Mouse (Mus musculus) regulatory T cell (primary cell): ENCODE results near the gene Prkag2.

Source experiments
- in situ Hi-C: fragments of 300-600 bp; cut with MboI, MseI; formaldehyde crosslinking; loops from one replicate; pipeline ENCODE4 v1.15.1; 2025; ENCODE audit warnings: high pct_unique_total_duplicates

Gene Prkag2

DNA sequence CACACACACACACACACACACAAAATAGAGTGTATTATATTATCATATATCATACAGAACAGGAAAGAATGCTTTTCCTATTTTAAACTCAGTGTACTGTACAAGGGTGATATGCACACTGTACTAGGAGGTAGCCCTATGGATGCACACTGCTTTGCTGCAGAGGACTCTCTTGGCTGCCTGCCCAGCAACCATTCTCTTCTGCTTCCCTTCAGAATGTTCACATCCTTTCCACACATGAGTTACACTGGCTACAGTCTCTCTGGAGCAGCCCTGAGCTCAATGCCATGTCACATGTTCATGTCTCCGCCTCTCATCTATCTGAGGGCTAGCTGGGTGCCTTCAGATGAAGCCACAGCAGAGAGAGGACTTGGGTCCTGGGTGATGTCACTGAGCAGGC is 181.3 kb downstream of the Prkag2 start:
- in situ Hi-C loops: no loop called here

DNA sequence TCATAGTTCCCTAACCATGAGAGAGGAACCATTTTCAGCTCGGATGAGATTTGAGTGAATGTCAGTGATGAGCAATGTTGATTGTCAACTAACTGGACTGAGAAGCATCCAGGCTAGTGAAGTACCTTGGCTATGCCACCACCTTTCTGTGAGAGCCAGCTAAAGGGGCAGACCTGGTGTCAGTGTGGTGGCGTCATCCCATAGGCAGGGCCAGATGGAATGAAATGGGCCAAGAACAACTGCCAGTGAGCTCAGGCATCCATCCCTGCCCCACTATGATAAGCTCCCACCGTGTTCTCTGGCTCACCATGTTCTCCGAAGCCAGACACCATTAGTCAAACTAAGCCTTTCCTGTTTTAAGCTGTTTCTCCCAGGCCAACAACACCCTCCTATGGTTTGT is 183.9 kb downstream of the Prkag2 start:
- in situ Hi-C loops: no loop called here

DNA sequence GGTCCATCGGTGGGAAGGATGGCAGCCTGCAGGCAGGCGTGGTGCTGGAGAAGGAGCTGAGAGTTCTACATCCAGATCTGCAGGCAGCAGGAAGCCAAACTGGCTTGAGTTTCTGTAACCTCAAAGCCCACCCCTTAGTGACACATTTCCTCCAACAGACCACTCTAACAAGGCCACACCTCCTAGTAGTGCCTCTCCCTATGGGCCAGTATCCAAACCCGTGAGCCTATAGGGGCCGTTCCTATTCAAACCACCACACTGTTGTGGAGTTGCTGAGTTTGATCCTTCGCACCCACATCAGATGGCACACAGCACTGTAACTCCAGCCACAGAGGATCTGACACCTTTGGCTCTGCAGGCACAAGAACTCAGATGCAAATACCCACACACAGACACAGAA is 185.3 kb downstream of the Prkag2 start:
- in situ Hi-C loops: no loop called here

DNA sequence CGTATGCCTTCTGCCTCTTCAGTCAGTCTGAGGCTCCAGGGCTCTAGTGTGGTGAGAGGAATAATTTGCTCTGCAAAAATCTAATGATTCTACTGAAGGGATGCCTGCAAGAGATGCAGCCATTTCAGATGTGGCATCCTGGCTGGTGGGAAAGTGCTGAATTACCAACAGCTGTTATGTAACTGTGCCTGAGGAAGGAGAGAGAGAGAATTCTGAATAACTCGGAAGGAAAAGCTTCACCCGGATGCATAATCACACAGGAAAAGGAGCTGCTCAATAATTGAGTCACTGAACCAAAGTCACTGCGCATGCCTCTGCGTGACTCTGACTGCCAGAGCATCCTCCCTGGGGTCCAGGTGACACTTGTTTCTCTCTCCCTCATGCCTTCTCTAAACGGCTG is 186.8 kb downstream of the Prkag2 start:
- in situ Hi-C loops: no loop called here

DNA sequence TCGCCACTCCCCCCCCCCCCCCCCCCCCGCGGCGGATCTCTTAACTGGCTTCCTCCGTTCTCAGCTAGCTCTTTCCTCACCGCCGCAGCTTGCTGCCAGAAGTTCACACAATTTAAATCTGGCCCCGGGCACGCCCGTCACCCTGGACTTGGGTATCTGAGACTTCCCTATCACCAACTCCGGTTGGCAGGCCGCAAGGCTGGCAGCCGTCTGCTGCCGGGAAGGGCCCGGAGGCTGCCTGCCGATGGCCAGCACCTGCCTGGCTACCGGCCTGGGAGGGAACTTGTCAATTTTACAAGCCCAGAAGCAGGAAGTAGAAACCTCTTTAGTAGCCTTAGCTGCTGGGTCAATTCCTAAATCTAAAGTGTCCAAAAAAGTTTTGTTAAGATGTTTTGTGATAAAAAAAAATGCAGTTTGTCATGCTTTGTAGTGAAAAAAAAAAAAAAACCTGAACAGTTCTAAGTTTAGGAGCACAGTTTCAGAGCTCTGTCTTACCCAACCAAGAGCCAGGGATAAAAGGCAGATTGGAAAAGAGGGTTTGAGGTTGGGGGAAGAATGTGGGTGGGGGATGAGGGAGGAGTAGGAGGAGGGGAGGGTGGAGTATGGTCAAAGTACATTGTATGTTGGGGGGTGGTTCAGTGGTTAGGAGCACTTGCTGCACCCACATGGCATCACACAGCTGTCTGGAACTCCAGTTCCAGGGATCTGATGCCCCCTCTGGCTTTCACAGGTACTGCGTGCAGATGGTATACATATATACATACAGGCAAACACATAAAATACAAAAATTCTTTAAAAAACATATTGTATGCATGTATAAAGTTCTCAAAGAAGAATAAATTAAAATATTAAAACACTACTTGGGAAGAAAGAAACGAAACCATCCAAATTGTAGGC is 191.4 kb downstream of the Prkag2 start:
- in situ Hi-C loops: no loop called here

DNA sequence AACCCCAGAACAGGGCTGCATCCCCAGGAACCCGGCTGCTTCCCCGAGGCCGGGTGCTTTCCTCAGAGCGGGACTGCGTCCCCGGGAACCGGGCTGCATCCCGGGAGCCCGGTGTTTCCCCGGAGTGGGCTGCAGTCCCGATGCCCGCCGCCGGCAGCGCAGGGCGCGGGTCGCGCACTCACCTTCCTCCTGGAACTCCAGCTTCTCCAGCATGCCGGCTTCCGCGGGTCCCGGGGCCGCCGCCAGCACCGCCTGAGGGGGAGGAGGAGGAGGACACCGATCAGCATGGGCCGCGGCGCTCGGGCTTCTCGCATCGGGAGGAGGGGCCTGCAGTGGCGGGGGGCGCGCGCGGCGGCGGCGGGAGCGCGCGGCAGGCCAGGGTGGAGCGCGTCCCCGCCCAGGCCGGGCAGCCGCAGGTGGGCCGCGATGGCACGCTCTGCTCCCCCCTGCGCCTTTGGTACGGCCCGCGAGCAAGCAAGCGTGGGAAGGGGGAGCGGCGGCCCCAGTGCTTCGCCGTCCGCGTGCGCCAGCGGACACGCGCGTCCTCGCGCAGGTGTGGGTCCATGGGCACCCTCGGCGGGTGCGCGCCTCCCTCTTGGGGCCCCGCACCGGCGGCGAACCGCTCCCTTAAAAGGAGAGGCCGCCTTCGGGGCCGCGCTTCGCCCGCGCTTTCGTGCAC is 192.2 kb downstream of the Prkag2 start:
- in situ Hi-C loops: no loop called here

DNA sequence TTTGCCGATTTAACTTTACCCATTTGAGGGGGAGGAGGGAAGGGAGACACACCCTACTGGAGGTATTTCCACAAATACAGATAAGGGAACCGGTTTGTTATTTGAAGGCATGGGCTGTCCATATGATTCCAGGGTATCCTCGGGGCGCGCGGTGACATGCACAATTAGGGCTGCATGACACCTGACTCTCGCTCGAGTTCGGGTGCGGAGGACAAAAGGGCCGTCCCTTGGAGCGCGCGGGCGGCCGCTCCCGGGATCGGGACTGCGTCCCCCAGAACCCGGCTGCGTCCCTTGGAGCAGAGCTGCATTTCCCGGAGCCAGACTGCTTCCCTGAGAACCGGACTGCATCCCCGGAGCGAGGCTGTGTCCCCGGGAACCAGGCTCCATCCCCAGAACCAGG is 192.7 kb downstream of the Prkag2 start:
- in situ Hi-C loops: no loop called here

DNA sequence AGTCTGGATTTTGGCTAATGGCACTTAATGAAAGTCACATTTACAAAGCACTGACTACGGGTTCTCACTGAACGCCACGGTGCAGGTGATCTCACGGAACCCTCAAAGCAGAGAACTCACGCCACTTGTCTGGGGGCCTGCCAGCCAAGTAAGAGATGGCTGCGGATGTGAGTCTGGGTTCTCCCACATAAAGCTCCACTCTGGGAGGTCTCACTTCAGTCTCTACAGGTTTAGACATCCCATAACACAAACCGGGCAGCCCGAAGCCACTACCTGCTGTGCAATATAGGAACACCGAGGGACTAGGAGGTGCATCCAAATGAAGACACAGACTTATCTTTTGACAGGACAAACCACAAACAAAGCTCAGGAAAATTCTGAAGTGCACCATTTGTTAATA is 193.6 kb downstream of the Prkag2 start:
- in situ Hi-C loops: no loop called here

DNA sequence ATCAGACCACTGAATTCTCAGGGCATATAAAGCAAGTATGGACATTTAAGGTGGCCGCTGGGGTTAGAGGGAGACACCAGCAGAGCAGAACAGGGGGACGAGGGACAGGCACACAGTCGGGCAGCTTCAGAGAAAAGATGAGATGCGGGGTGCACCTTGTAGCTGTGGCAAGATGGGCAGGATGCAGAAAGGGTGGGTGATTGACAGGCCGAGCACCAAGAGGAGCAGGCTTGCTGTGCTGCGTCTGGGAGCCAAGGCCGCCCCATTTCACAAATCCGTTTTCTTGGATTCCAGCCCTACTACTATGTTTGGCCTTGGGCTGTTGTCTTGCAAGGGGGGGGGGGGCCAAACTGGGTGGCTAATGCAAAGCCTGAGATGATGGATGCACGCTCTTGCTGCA is 195.5 kb downstream of the Prkag2 start:
- in situ Hi-C loops: no loop called here

DNA sequence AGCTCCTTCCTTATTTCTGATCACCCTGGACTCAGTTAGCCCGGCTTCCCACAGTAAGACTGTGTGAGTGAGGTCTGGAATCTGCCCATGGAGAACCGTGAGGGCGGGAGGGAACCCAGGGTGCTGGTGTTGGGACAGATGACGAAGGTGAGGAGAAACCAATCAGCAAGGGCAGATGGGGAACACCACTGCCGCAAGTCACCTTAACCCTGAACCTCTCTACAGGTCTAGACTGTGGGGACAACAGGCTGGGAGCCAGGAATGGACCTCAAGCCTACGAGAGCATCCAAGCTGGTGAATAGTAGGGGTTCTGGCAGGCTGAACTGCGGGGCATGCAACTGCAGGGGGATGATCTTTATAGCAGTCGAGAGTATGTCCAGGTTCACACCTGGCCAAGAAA is 196.0 kb downstream of the Prkag2 start:
- in situ Hi-C loops: no loop called here

DNA sequence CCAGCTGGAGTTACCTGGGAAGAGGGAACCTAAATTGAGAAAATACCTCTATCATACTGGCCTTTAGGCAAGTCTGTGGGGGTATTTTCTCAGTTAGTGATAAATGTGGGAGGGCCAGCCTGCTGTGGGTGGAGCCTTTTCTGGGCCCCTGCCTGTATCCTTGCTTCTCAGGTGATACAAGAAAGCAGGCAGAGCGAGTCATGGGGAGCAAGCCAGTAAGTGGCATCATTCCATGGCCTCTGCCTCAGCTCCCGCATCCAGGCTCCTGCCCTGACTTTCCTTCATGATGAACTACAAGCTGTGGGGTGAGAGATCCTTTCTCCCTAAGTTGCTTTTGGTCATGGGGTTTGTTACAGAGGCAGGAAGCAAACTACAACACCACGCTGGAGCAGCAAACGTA is 196.4 kb downstream of the Prkag2 start:
- in situ Hi-C loops: no loop called here

DNA sequence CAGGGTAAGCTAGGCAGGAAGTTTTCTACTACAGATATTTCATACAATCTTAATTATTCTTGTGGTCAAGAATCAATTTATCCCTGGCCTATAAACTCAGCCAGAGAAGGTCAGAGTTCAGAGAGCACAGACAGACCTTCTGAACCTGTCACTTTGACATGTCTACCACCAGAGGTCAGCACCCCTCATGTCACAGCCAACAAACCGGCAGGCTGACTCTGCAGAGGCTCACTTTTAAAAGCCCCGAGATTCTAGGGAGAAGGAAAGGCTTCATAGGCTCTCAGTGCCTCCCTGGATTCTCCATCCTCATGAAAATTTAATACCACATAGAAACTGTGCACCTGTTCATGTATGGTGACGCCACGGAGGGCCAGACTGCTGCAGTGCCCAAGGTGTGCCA is 197.6 kb downstream of the Prkag2 start:
- in situ Hi-C loops: no loop called here

DNA sequence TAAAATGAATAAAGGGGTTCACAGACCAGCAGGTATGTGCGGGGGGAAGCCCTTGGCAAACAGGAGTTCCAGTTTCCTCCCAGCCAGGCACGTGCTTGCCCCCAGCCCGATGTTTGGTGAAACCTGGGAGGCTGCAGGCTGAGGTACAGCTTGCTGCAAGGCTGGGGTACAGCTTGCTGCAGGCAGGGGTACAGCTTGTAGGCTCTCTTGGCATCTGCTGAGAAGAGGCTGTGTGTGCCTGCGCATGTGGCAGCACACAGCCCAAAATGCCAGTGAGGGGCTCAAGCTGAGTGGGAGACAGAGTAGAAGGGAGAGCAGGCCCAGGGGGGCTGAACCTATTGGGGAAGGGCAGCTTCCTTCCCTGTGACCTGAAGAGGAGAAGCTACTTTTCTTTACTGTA is 204.8 kb downstream of the Prkag2 start:
- in situ Hi-C loops: loop anchor here (5.0 kb wide), 1 partner anchor 72 kb away; no protein-coding TSS in a partner anchor

DNA sequence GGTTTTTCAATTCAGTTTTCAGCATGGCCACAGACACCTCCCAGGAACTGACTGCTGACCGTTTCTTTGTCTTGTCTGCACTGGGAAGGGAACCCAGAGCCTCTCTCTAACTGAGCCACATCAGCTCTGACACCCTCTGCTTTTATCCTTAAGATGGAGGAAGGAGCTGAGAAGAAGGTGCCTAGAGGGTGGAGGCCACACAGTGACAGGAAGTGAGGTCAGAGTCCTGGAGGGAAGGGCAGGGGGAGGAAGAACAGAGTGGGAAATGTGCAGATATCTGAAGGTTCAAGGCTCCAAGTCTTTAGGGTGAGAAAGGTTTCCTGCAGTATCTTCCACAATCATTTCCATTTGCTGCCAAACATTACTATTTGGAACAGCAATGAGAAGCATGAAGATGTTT is 205.6 kb downstream of the Prkag2 start:
- in situ Hi-C loops: loop anchor here (5.0 kb wide), 1 partner anchor 72 kb away; no protein-coding TSS in a partner anchor

DNA sequence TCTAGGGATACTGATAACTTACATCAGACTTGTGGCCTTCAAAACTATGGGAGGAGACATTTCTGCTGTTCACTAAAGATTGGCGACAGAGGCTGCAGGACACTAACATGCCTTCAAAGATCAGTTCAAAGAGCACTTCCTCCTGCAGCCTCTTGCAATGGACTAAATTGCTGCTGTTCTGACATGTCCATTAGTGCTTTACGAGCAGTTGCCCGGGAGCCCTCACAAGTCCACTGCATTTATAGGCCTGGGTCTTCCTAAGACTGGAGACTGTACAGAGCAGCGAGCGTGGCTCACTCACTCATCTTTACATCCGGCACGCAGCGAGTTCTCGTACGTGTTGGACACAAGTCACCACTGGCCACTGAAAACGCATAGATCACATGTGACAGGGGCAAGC is 208.0 kb downstream of the Prkag2 start:
- in situ Hi-C loops: no loop called here

DNA sequence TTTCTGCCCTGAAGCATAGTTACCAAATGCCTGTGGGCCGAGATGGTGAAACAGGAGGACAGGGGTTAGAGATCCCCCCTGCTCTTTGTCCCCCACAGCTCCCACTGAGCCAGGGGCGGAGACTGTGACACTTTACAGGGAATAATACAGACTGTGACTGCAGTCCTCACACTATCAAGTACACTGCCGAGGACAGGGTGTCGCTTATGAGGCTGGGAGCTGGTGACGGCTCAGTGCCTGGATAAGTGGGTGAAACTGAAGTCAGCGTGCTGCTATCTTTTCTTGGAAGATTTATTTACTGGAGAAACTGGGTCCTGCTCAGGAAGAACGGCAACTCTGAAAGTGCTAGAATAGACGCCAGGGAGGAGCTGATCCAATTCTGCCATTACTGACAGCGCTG is 210.6 kb downstream of the Prkag2 start:
- in situ Hi-C loops: loop anchor here (5.0 kb wide), 1 partner anchor 38 kb away; no protein-coding TSS in a partner anchor

DNA sequence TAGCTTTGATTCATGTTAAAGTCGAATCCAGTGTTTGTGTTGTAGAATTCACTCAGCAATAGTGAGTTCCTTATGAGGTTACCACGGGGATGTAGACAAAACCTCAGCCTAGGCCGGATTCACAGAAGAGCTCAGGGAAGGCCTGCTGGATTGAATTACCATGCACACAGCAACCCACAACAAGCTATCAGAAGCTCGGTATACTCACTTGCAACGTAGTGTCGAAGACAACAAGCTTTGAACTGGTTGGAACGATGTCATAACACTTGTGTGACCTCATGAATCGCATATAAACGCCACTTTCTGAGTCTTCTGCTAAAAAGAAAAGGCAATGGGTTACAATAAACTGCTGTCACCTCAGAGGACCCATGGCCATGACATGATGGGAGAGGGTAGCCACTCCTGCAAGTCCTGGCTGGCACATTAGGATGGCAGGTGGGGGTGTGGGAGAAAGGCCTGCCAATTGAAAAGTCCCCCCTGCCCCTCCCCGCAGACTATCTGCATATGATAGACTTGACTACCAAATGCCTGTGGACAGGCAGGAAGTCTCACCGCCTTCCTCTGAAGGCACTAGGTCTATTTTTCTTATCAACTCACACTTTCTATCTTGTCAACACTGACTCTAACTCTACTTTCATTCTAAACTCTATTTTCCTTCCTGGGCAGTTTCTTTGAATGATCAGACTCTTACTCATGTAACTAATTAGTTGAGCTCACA is 211.4 kb downstream of the Prkag2 start:
- in situ Hi-C loops: loop anchor here (5.0 kb wide), 1 partner anchor 37 kb away; no protein-coding TSS in a partner anchor

DNA sequence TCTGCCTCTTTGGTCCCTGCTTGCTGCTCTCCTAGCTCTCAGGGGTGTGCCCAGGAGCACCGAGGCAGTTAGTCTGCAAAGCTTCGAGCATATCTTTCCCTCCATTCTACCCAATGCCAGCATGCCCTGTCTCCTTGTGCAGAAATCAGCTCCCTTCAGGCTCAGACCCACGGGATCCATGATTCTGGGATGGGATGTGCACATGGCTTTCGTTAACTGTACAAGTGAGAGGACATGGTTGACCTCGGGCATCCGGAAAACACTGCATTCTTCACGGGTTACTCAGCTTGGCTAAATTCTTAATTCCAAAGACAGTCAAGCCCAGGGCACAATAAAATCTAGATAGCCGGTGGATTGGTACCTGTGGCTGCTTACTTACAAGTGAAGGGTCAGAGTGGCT is 213.2 kb downstream of the Prkag2 start:
- in situ Hi-C loops: loop anchor here (5.0 kb wide), 1 partner anchor 35 kb away; no protein-coding TSS in a partner anchor

DNA sequence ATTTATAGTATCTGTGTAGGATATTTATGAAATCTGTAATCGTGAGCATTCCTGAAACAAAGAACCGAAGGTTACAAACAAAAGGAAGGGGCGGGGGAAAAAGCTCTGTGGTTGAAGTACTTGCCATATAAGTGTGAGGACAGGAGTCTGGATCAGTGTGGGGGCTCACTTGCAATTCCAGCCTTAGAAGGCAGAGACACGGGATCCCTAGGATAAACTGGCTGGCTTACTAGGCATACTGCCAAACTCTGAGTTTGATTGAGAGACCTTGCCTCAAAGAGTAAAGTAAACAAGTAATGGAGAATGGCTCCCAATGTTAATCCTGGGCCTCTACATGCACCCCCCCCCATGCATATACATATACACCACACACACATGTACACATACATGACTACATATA is 221.7 kb downstream of the Prkag2 start:
- in situ Hi-C loops: no loop called here

DNA sequence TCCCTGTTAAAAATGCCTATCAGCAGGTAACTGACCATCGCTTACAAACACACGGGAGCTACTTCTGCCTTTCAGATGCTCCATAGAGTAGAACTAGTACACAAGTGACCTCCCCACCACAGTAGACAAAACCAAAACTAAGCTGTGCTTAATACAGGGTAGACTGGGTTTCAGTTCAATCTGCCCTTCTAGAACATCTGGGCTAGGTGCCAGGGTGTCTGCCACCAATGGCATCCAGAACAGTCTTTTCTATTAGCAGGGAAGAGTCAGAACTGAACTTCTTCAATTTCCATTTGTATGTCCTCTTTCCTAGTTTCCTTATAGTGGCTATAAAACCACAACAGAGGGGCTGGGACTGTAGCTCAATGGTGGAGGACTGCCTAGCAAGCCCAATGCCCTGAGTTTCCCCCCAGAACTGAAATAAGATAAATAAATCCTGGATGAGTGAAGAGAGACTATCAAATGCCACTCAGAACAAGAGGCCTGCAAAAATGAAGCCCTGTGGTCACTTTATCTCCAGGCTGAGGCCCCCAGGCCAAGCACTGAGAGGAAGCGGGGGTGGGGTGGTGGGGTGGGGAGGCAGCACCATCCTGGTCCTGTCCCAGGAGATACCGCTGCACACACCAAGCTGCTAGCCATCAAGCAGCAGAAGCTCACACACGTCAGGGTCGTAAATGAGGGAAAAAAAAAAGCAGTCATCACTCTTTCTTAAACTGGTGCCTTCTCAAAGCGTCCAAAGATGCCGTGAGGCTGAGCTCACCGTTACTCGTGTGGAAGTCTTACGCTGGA is 222.4 kb downstream of the Prkag2 start:
- in situ Hi-C loops: no loop called here

DNA sequence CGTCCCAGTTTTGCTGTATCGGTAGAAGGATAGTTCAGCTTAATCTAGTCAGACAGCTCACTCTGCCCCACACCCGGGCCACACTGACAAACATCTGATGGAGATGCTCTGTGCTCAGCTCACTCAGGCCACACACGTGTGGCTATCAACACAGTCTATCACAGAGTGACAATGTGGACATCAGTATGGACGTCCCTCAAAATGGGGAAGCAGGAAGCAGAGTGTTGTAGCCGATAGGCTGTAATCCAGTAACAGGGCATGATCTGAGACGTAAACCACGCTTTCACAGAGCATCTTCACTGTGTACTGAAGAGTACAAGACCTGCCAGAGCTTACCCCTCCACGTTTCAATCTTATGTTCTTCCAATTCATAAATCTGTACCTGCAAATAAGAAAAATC is 223.8 kb downstream of the Prkag2 start:
- in situ Hi-C loops: no loop called here
